Mouse (Mus musculus): ENCODE results near the gene Mmp14. TPM values are rescaled to one million over a fixed set of nuclear protein-coding genes. Genes with fewer than 3 reads are reported as not detected.
A peak's percentile ranks its signal among the peaks of the same experiment; 100 is the strongest.

The Mmp14 gene
- polyA plus RNA-seq, 1 experiment: 80.4 TPM

- DNase-seq (ENCODE audit: low read depth): no peak
- TF ChIP-seq POLR2A (IDR thresholded peaks at IDR 0.05; ENCODE audit: borderline replicate concordance, extremely low read depth, insufficient read depth, insufficient read length, poor library complexity, severe bottlenecking): no peak
- TF ChIP-seq CTCF (IDR thresholded peaks at IDR 0.05; ENCODE audit: borderline replicate concordance, extremely low read depth, insufficient read depth, insufficient read length): no peak
Observed at GRCm38 (mm10) chr14:54462146-54462545, 30.7 kb downstream of the Mmp14 start.

- TF ChIP-seq CTCF (IDR thresholded peaks at IDR 0.05; ENCODE audit: borderline replicate concordance, extremely low read depth, insufficient read depth, insufficient read length) (no peak), POLR2A (IDR thresholded peaks at IDR 0.05; ENCODE audit: borderline replicate concordance, extremely low read depth, insufficient read depth, insufficient read length, poor library complexity, severe bottlenecking) (no peak)
- DNase-seq (ENCODE audit: low read depth): no peak
Observed at GRCm38 (mm10) chr14:54463108-54463958, 31.9 kb downstream of the Mmp14 start.

- peak; percentile 66; the same call in 1 of the 2 replicates for TF ChIP-seq POLR2A (IDR thresholded peaks at IDR 0.05; ENCODE audit: borderline replicate concordance, extremely low read depth, insufficient read depth, insufficient read length, poor library complexity, severe bottlenecking)
- TF ChIP-seq CTCF (IDR thresholded peaks at IDR 0.05; ENCODE audit: borderline replicate concordance, extremely low read depth, insufficient read depth, insufficient read length): no peak
- DNase-seq (ENCODE audit: low read depth): peak; percentile 93
Observed at GRCm38 (mm10) chr14:54463959-54464292, 32.5 kb downstream of the Mmp14 start, which contains the start of gene Lrp10. Lrp10 (plus strand) TSS chr14:54464137.

GRCm38 (mm10) chr14:54464293-54465005 lies 33.0 kb downstream of the Mmp14 start:
- TF ChIP-seq POLR2A (IDR thresholded peaks at IDR 0.05; ENCODE audit: borderline replicate concordance, extremely low read depth, insufficient read depth, insufficient read length, poor library complexity, severe bottlenecking) (no peak), CTCF (IDR thresholded peaks at IDR 0.05; ENCODE audit: borderline replicate concordance, extremely low read depth, insufficient read depth, insufficient read length) (peak; percentile 67)
- peak; percentile 81 for DNase-seq (ENCODE audit: low read depth)

DNA sequence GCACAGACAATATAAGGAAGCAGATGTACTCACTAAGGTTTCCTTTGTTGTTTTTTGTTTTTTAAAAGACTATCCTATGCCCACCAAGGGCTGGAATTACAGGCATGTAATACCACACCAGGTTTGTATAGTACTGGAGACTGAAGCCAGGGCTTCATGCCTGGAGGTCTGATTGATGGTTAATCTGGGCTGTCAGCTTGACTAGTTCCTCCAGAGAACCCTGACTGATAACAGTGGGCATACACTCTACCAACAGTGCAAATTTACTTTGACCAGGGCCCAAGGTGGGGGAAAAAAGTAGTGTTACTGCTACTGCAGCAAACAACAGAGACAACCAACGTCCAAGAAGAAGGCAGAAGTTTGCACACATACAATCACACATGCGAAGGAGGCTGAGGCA lies 40.1 kb downstream of the Mmp14 start:
- no peak for DNase-seq (ENCODE audit: low read depth)
- no peak for TF ChIP-seq POLR2A (IDR thresholded peaks at IDR 0.05; ENCODE audit: borderline replicate concordance, extremely low read depth, insufficient read depth, insufficient read length, poor library complexity, severe bottlenecking)
- TF ChIP-seq CTCF (IDR thresholded peaks at IDR 0.05; ENCODE audit: borderline replicate concordance, extremely low read depth, insufficient read depth, insufficient read length): no peak

- TF ChIP-seq POLR2A (IDR thresholded peaks at IDR 0.05; ENCODE audit: borderline replicate concordance, extremely low read depth, insufficient read depth, insufficient read length, poor library complexity, severe bottlenecking) (no peak), CTCF (IDR thresholded peaks at IDR 0.05; ENCODE audit: borderline replicate concordance, extremely low read depth, insufficient read depth, insufficient read length) (no peak)
- peak; percentile 76 for DNase-seq (ENCODE audit: low read depth)
Observed at GRCm38 (mm10) chr14:54472671-54473070, 41.3 kb downstream of the Mmp14 start.

GRCm38 (mm10) chr14:54474744-54475143 lies 43.3 kb downstream of the Mmp14 start:
- peak; percentile 10 for DNase-seq (ENCODE audit: low read depth)
- no peak for TF ChIP-seq CTCF (IDR thresholded peaks at IDR 0.05; ENCODE audit: borderline replicate concordance, extremely low read depth, insufficient read depth, insufficient read length)
- no peak for TF ChIP-seq POLR2A (IDR thresholded peaks at IDR 0.05; ENCODE audit: borderline replicate concordance, extremely low read depth, insufficient read depth, insufficient read length, poor library complexity, severe bottlenecking)

DNA sequence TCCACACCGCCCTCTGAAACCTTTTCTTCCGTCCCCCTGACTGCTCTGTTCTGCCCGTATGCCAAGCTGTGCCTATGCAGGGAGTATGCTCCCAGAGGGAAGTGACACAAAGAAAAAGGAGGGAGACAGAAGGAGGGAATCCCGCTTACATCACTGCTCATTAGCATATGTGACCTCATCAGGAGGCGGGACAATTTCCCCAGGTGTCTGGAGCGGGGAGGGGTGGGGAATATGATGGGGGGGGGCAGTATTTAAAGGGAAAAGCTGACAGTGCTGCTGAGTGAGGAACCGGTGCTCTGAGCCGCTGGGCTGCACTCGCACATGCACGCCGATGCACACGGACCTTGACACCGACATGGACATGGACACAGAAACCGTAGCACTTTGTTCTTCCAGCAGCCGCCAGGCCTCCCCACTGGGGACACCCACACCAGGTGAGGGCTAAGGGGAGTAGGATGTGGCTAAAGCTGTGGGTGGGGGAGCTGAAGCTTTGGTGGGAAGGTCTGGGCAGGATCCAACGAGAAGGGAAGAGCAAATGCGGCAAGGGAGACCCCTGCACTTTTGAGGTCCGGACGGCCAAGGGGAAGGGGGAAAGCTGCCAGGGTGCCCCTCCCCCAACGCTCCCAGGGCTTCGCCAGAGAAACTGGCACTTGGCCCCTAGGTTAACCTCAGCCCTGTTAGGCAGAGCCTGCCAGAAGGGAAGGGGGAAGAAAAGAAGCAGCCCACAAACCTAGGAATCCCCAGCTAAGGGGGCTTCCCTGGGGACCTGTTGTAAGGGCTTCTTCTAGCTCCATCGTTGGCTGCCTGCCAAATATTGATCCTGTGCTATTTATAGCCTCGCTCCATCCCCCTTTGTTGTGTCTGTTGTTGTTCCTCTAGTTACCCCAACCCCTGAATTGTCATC lies 44.8 kb downstream of the Mmp14 start, which contains the start of gene Rem2:
TSS of gene Rem2 (plus strand) at position 160 of the 904 bp plus-strand sequence.
- peak; percentile 41; the same call in 1 of the 2 replicates for TF ChIP-seq POLR2A (IDR thresholded peaks at IDR 0.05; ENCODE audit: borderline replicate concordance, extremely low read depth, insufficient read depth, insufficient read length, poor library complexity, severe bottlenecking)
- TF ChIP-seq CTCF (IDR thresholded peaks at IDR 0.05; ENCODE audit: borderline replicate concordance, extremely low read depth, insufficient read depth, insufficient read length): no peak
- peak; percentile 96 for DNase-seq (ENCODE audit: low read depth)

GRCm38 (mm10) chr14:54477172-54477909 lies 45.9 kb downstream of the Mmp14 start:
- TF ChIP-seq POLR2A (IDR thresholded peaks at IDR 0.05; ENCODE audit: borderline replicate concordance, extremely low read depth, insufficient read depth, insufficient read length, poor library complexity, severe bottlenecking): no peak
- TF ChIP-seq CTCF (IDR thresholded peaks at IDR 0.05; ENCODE audit: borderline replicate concordance, extremely low read depth, insufficient read depth, insufficient read length): no peak
- DNase-seq (ENCODE audit: low read depth): no peak

- TF ChIP-seq POLR2A (IDR thresholded peaks at IDR 0.05; ENCODE audit: borderline replicate concordance, extremely low read depth, insufficient read depth, insufficient read length, poor library complexity, severe bottlenecking) (no peak), CTCF (IDR thresholded peaks at IDR 0.05; ENCODE audit: borderline replicate concordance, extremely low read depth, insufficient read depth, insufficient read length) (no peak)
- peak; percentile 45 for DNase-seq (ENCODE audit: low read depth)
Observed at GRCm38 (mm10) chr14:54479451-54479920, 48.1 kb downstream of the Mmp14 start.

Measured in brain, embryonic 14.5 days (tissue).